Mouse (Mus musculus) layer of hippocampus, adult 2 months (tissue): ENCODE measurements at regions not wholly inside any gene's neighbourhood (a gene's known extent, or its start where the extent isn't known, plus 50 kb on each side); places are given as distances from the start of the nearest gene placed in this dataset.

ENCODE experiments used
- DNase-seq, 2 experiments: peaks; one replicate each; pipeline ENCODE4 v3.0.0; 2022; ENCODE audit warnings: low spot score in 2 of 2
- H3K27ac ChIP-seq: fragments of 200-600 bp; 2 replicates; pipeline ENCODE4 v1.8.1; 2022
- H3K4me3 ChIP-seq: fragments of 200-600 bp; 2 replicates; pipeline ENCODE4 v1.8.1; 2022; ENCODE audit warnings: mild to moderate bottlenecking
- CTCF ChIP-seq: fragments of 200-600 bp; conservative IDR thresholded peaks from 2 replicates; pipeline ENCODE4 v1.8.1; 2022; ENCODE audit warnings: antibody characterized with exemption, mild to moderate bottlenecking, moderate library complexity

DNA sequence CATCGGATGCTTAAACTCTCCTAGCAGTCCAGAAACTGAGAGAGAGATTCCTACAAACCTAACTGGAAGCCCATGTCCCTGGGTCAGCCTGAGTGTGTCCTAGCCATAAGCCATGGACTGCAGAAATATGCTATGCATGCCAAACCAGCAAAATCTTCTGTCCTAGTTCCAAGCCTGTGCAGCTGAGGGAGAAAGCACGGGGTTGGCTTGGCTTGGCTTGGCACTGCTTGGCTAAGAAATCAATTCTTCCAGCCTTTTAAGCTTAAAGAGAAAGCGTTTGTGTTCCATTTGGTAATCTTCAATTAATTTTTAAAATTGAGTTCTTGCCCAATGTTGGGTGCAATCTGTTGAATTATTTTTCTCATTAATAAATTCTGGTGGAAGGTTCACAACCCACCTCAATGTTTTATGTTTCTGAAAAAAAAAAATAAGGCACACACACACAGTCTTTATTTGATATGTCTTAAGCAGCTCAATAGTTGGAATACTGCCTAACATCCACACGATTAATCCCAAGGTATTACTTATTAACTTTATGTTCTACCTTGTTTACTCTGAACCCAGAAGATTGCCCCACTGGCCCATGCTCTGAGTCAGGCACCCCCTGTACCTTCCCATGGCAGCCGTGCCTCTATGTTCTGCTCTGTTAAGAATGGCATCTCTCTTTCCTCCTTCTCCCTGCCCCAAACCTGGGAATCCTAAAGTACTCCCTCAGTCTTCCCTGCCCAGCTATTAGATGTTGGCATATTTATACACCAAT, 1083.0 kb upstream of the Dsel start:
- Histone ChIP-seq H3K4me3 (no peak overlapping the region), H3K27ac (no peak overlapping the region)
- DNase-seq = peak in 1 of 2 experiments; percentile 3
- TF ChIP-seq CTCF = no peak
